Mouse (Mus musculus) urinary bladder, postnatal 14 days (tissue): ENCODE measurements at regions not wholly inside any gene's neighbourhood (a gene's known extent, or its start where the extent isn't known, plus 50 kb on each side); places are given as distances from the start of the nearest gene placed in this dataset.

ENCODE experiments used
- DNase-seq: peaks from one replicate; pipeline ENCODE4 v3.0.0; 2021; ENCODE audit warnings: low spot score

GRCm38 (mm10) chr12:118411767-118412430, 110.7 kb upstream of the Sp4 start:
- DNase-seq, result no peak

- no peak for DNase-seq
Measured at GRCm38 (mm10) chr12:118410917-118411316, 109.7 kb upstream of the Sp4 start.

- DNase-seq, result no peak
Measured at GRCm38 (mm10) chr12:118405135-118405534, 103.9 kb upstream of the Sp4 start.

- no peak for DNase-seq
Measured at GRCm38 (mm10) chr12:118404171-118404570, 102.9 kb upstream of the Sp4 start.

- no peak for DNase-seq
Measured at GRCm38 (mm10) chr12:118403519-118404087, 102.4 kb upstream of the Sp4 start.

- DNase-seq, result no peak
Measured at GRCm38 (mm10) chr12:118401377-118401776, 100.1 kb upstream of the Sp4 start.

GRCm38 (mm10) chr12:118391654-118392053, 90.4 kb upstream of the Sp4 start:
- no peak for DNase-seq

- no peak for DNase-seq
Measured at GRCm38 (mm10) chr12:118381013-118381412, 79.8 kb upstream of the Sp4 start.

- no peak for DNase-seq
Measured at GRCm38 (mm10) chr12:118377898-118378297, 76.7 kb upstream of the Sp4 start.

GRCm38 (mm10) chr12:118376521-118377493, 75.6 kb upstream of the Sp4 start:
- DNase-seq, result no peak

GRCm38 (mm10) chr12:118373250-118373649, 72.0 kb upstream of the Sp4 start:
- DNase-seq, result no peak

GRCm38 (mm10) chr12:118371905-118372304, 70.7 kb upstream of the Sp4 start:
- DNase-seq, result no peak

- DNase-seq, result peak; percentile 8
Measured at GRCm38 (mm10) chr12:118367307-118368076, 66.3 kb upstream of the Sp4 start.

GRCm38 (mm10) chr12:118352866-118353265, 51.6 kb upstream of the Sp4 start:
- DNase-seq, result no peak

GRCm38 (mm10) chr12:118351421-118351820, 50.2 kb upstream of the Sp4 start:
- no peak for DNase-seq
